21 mouse cellular contexts compared by ENCODE assay signal in genomic region chr2:29675846-29676245, GRCm38 (mm10). TPM values are rescaled to one million over a fixed set of nuclear protein-coding genes. Genes with fewer than 3 reads are reported as not detected.
A peak's percentile ranks its signal among the peaks of the same experiment; 100 is the strongest.
DNase-seq lines count a peak whose midpoint lies in the region; ATAC-seq and TF ChIP-seq lines count a peak whose summit lies in the region.
"Had no signal": no experiment of that assay in that cellular context is flagged by ENCODE, and none has a peak within 500 bp of the region (broad histone marks: within the 10 kb centered on the region; RNA-seq: fewer than 3 reads in every experiment).

No protein-coding gene starts in this region.

- DNase-seq in gastrocnemius, adult 2 months = no peak
- no peak for DNase-seq in gastrocnemius, postnatal 14 days
- peak; percentile 58 for DNase-seq in heart, adult 8-10 months (ENCODE audit: low spot score)
- DNase-seq in heart, postnatal 36 days = no peak
- DNase-seq in kidney, adult 11 months = peak; percentile 27
- no peak for DNase-seq in kidney, postnatal 4 days
- DNase-seq in liver, postnatal 0 days = no peak
- DNase-seq in liver, embryonic 11.5 days (ENCODE audit: low spot score) = no peak
- DNase-seq: adrenal gland, adult 8-10 months; adrenal gland, postnatal 36 days; B cell, adult 2 months; cerebellum, adult 2 months; cerebellum, postnatal 10 days; forebrain, postnatal 0 days; gastrocnemius, postnatal 36 days had no signal

- H3K27me3 ChIP-seq in liver, postnatal 0 days (ENCODE audit: insufficient read depth, low read length) = no peaks in the 10 kb centered on the region
- no peaks in the 10 kb centered on the region for H3K27me3 ChIP-seq in liver, embryonic 11.5 days (replicated peaks; ENCODE audit: control insufficient read depth, insufficient read depth, low read length)
- H3K27me3 ChIP-seq: forebrain, embryonic 13.5 days; hindbrain, embryonic 13.5 days had no signal

- no peak for ATAC-seq in liver, postnatal 0 days
- no peak for ATAC-seq in liver, embryonic 11.5 days (replicated peaks; ENCODE audit: low FRiP score)
- ATAC-seq: CD4-positive, CD25-positive, alpha-beta regulatory T cell, adult 4 months; forebrain, embryonic 13.5 days; forebrain, postnatal 0 days; hindbrain, postnatal 0 days had no signal

- H3K9ac ChIP-seq in liver, postnatal 0 days (replicated peaks) = no peak overlapping the region
- H3K9ac ChIP-seq in liver, embryonic 11.5 days (ENCODE audit: low read depth, low read length) = no peak overlapping the region
- H3K9ac ChIP-seq: forebrain, embryonic 13.5 days; forebrain, postnatal 0 days had no signal

- H3K27ac ChIP-seq in gastrocnemius, adult 2 months = peak overlapping the region; percentile 71; the same call in 1 of the 2 replicates
- peak overlapping the region; percentile 64; the same call in 1 of the 2 replicates for H3K27ac ChIP-seq in liver, postnatal 0 days (ENCODE audit: low read depth)
- no peak overlapping the region for H3K27ac ChIP-seq in liver, embryonic 11.5 days (ENCODE audit: low read depth, low read length)
- H3K27ac ChIP-seq: embryonic facial prominence, embryonic 10.5 days; forebrain, embryonic 13.5 days; hindbrain, embryonic 13.5 days; hindbrain, postnatal 0 days had no signal

- no peak for TF ChIP-seq CTCF in gastrocnemius, adult 2 months (IDR thresholded peaks at IDR 0.05)
- TF ChIP-seq CTCF in liver, postnatal 0 days (IDR thresholded peaks at IDR 0.05; ENCODE audit: low read depth) = no peak

- no peak for TF ChIP-seq EP300 in liver, postnatal 0 days (IDR thresholded peaks at IDR 0.05; ENCODE audit: low read depth)

- peaks cover 4% of the 10 kb centered on the region; the same call in 1 of the 2 replicates for H3K36me3 ChIP-seq in liver, postnatal 0 days (replicated peaks; ENCODE audit: insufficient read depth, low read length)
- H3K36me3 ChIP-seq in liver, embryonic 11.5 days (ENCODE audit: control insufficient read depth, insufficient read depth, low read length) = no peaks in the 10 kb centered on the region

- H3K4me2 ChIP-seq in liver, postnatal 0 days (ENCODE audit: low read depth, low read length) = no peak overlapping the region
- no peak overlapping the region for H3K4me2 ChIP-seq in liver, embryonic 11.5 days
- H3K4me2 ChIP-seq: forebrain, embryonic 13.5 days; hindbrain, embryonic 13.5 days had no signal

- peaks cover 36% of the 10 kb centered on the region for H3K4me1 ChIP-seq in liver, postnatal 0 days (ENCODE audit: insufficient read depth)
- H3K4me1 ChIP-seq in liver, embryonic 11.5 days (replicated peaks; ENCODE audit: control insufficient read depth, insufficient read depth, low read length) = peaks cover 23% of the 10 kb centered on the region; the same call in 1 of the 2 replicates

- intact Hi-C loops in gastrocnemius, adult 2 months (cut with DNase I) = no loop called here
- intact Hi-C loops in gastrocnemius, postnatal 14 days (cut with DNase I; ENCODE audit: low total_unique reads) = no loop called here
- intact Hi-C loops in heart, postnatal 36 days (cut with DNase I) = no loop called here

- peak overlapping the region; percentile 1; the same call in 1 of the 2 replicates for H3K4me3 ChIP-seq in gastrocnemius, adult 2 months
- no peak overlapping the region for H3K4me3 ChIP-seq in liver, postnatal 0 days (ENCODE audit: low read depth, low read length)
- no peak overlapping the region for H3K4me3 ChIP-seq in liver, embryonic 11.5 days (ENCODE audit: low read depth, low read length)
- H3K4me3 ChIP-seq: embryonic facial prominence, embryonic 10.5 days; forebrain, embryonic 13.5 days; hindbrain, embryonic 13.5 days had no signal

- WGBS in liver, postnatal 0 days (ENCODE audit: insufficient replicate concordance) = 78% methylated on average over 4 of the region's 4 CpGs
- 85% methylated on average over 4 of the region's 4 CpGs for WGBS in liver, embryonic 11.5 days

- H3K9me3 ChIP-seq in liver, postnatal 0 days (ENCODE audit: low read length) = no peaks in the 10 kb centered on the region
- H3K9me3 ChIP-seq in liver, embryonic 11.5 days (ENCODE audit: control insufficient read depth, low read length) = no peaks in the 10 kb centered on the region
- H3K9me3 ChIP-seq: embryonic facial prominence, embryonic 10.5 days; forebrain, embryonic 13.5 days; G1E; hindbrain, embryonic 13.5 days had no signal

RNA-seq across cellular contexts. Expression of gene Rapgef1, which starts 56.3 kb away (rescaled TPM):
- 100 to 1,000 TPM; 135 to 139 TPM for total RNA-seq in gastrocnemius, adult 2 months (2021)
- total RNA-seq in gastrocnemius, postnatal 14 days (2021) = 10 to 100 TPM; 75.7 to 81.9 TPM
- 100 to 1,000 TPM in 3 of 4 experiments, 10 to 100 TPM in 1; 98.1 to 113 (median 107) TPM for total RNA-seq in heart, adult 8-10 months (2022)
- 10 to 100 TPM; 97.6 to 98.6 TPM for total RNA-seq in heart, postnatal 36 days (2021)
- polyA plus RNA-seq in liver, postnatal 0 days (2015; fragmentation: Nextera tagmentation; extraction: Ambion mirVana) = 4.8 and 5.1 TPM in 2 replicates
- polyA plus RNA-seq in liver, embryonic 11.5 days (2014; fragmentation: Nextera tagmentation; extraction: Ambion mirVana) = 15.2 and 16.5 TPM in 2 replicates

Comparison
In these comparisons a context has a peak if more than half of its experiments do, and no peak if none do; other contexts are left out.
1. DNase-seq: peak in heart, adult 8-10 months (single experiment) and kidney, adult 11 months (single experiment); none in gastrocnemius, adult 2 months (single experiment), gastrocnemius, postnatal 14 days (single experiment), heart, postnatal 36 days (0 of 2), kidney, postnatal 4 days (0 of 2), liver, postnatal 0 days (single experiment) and liver, embryonic 11.5 days (single experiment).